Mouse (Mus musculus): ENCODE data around the gene Prdm8. TPM values are rescaled to one million over a fixed set of nuclear protein-coding genes. Genes with fewer than 3 reads are reported as not detected.

Gene Prdm8
- polyA plus RNA-seq, 1 experiment from 2014 or later, result 0.92 TPM

DNA sequence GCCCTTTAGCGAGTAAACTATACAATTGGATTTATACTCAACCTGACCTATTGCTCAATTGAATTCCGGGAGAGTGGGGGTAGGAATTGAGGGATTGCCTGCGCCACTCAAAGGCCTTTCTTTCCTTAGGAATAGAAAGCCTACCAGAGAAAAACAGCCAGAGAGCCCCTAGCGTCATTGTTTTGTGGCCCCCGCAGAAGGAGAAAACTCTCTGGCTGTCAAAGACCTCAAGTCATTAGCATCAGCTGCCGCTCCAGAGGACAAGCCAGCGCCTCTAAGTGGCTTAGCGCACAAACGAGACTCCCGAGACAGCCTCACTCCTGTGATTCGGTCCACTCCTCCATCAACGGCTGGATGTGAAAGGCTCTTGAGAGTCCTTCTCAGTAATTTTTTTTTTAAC lies 12.6 kb downstream of the Prdm8 start:
- Histone ChIP-seq H3K27me3 (ENCODE audit: insufficient read depth, poor library complexity, severe bottlenecking) (peaks cover 99% of the 10 kb centered on the region), H3K4me3 (peak overlapping the region; percentile 52), H3K27ac (no peak overlapping the region; the same call in 1 of the 2 replicates), H3K4me1 (replicated peaks) (peaks cover 52% of the 10 kb centered on the region), H3K9me3 (no peaks in the 10 kb centered on the region), H3K36me3 (no peaks in the 10 kb centered on the region)
- under 1% methylated on average over 12 of the region's 12 CpGs for WGBS
- DNase-seq (ENCODE audit: low spot score), result peak; percentile 53

DNA sequence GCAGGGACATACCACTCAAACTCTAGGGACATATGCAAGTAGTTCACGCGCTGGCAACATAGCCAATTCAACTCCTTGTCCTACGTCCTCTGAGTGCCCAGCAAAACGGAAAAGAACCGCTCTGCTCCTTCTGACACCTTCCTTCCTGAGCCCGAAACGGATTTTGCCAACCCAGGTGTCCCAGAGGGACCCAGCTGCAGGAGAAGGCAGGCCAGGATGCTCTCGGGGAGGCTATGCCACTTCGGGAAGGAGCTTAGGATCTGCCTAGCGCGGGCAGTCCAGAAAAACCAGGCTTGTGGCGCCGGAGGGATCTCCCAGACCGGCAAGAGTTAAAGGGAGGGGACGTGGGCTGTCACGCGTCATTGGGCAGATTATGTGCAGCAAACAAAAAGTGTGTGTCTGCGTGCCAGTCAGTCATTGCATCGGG lies 13.5 kb downstream of the Prdm8 start:
- H3K9me3 ChIP-seq, result no peaks in the 10 kb centered on the region
- no peaks in the 10 kb centered on the region for H3K36me3 ChIP-seq
- peak overlapping the region; percentile 86 for H3K27ac ChIP-seq
- WGBS, result under 1% methylated on average over 19 of the region's 19 CpGs
- H3K4me1 ChIP-seq (replicated peaks), result peaks cover 60% of the 10 kb centered on the region
- peak overlapping the region; percentile 52 for H3K4me3 ChIP-seq
- peaks cover 99% of the 10 kb centered on the region for H3K27me3 ChIP-seq (ENCODE audit: insufficient read depth, poor library complexity, severe bottlenecking)
- DNase-seq (ENCODE audit: low spot score), result peak; percentile 76

DNA sequence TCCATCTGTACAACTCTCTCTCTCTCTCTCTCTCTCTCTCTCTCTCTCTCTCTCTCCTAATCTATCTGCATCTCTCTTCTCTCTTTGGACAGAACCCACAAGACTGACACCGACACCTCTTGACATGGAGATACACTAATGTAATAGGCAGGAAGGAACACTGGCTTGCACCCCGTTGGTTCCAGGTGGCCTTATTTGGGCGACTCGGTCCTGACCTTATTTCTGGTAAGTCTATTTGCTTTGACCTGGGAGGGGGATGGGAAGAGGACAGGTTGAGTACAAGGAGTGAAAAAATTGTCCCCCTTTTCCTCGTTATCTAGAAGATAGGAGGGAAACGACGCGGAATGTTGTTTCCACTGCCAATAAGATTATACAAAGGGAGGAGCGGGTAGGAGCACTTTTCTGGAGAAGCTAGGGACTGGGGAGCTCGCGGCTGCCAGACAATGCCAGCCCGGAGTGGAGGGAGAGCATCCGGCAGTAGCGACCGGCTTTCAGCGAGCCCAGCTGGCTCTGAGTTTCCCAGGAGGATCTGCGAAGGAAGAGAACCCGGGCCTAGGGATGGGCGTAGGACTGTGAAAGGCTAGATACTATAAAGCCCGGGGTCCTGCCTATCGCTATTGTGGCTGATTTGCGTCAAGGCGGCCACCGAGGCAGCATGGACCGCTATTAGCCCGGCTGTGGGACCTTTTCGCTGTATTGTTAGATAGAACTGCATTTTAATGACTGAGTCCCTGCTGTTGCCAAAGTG lies 14.1 kb downstream of the Prdm8 start:
- DNase-seq (ENCODE audit: low spot score), result peak; percentile 73
- H3K27me3 ChIP-seq (ENCODE audit: insufficient read depth, poor library complexity, severe bottlenecking), result peaks cover 99% of the 10 kb centered on the region
- peaks cover 66% of the 10 kb centered on the region for H3K4me1 ChIP-seq (replicated peaks)
- peak overlapping the region; percentile 86 for H3K27ac ChIP-seq
- peak overlapping the region; percentile 52 for H3K4me3 ChIP-seq
- WGBS, result under 1% methylated on average over 27 of the region's 27 CpGs
- H3K36me3 ChIP-seq, result no peaks in the 10 kb centered on the region
- no peaks in the 10 kb centered on the region for H3K9me3 ChIP-seq

DNA sequence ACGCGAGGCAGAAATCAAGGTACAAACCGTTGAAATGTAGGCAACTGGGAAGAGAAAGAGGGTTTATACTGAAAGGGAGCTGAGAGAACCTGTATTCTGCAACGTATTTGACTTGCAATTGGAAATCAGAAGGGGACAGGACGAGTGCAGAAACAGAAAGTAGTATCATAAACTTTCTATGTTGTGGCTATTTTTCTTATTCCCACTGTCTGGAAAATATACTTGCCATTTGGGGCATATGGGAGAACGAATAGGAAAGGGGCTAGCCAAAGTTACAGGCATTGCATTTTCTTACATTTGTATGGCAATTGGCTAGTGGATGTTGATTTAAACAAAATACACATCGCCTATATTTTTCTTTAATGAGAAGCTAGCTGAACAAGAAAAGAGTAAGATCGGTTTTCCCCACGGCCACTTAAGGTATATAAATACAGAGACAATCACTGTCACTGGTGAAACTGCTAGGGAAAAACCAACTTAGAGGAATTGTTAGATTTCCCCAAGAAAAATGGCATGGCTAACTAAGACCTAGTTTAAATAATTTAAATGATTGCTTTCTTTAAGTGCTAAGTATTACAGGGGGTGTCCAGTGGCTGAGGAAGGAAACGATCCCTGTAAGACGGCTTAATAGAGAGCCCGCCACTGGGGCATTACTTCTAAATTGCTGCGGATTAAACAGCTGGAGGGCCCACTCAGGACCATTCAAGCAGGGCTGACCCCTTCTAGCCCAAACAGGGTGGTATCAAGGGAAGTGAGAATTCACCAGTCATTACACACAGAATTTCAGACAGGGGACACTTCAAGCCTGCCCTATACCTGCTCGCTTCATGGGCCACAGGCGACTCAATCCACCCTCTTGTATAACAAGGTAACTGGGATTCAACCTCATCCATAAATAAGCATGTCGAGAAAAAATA lies 14.9 kb downstream of the Prdm8 start:
- H3K4me1 ChIP-seq (replicated peaks), result peaks cover 73% of the 10 kb centered on the region
- WGBS, result 2% methylated on average over 16 of the region's 16 CpGs
- peak; percentile 25 for DNase-seq (ENCODE audit: low spot score)
- H3K9me3 ChIP-seq, result no peaks in the 10 kb centered on the region
- H3K4me3 ChIP-seq, result peak overlapping the region; percentile 52
- peaks cover 99% of the 10 kb centered on the region for H3K27me3 ChIP-seq (ENCODE audit: insufficient read depth, poor library complexity, severe bottlenecking)
- no peaks in the 10 kb centered on the region for H3K36me3 ChIP-seq
- H3K27ac ChIP-seq, result peak overlapping the region; percentile 86

DNA sequence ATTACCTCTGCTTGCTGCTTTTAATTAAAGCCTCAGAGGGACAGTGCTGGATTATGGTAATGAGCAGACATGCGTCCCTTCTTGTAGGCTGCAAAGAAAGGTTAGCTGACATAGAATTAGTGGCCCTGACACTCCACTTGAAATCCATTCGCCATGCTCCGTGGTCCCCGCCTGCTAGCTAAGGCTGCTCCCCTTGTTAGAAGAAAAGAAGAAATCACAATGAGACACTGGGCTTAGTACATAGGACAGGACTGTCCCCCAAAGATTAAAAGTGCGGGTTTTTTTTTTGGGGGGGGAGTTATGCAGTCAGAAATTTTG lies 15.6 kb downstream of the Prdm8 start:
- H3K36me3 ChIP-seq, result no peaks in the 10 kb centered on the region
- H3K27me3 ChIP-seq (ENCODE audit: insufficient read depth, poor library complexity, severe bottlenecking), result peaks cover 99% of the 10 kb centered on the region
- H3K4me3 ChIP-seq, result peak overlapping the region; percentile 52
- peaks cover 73% of the 10 kb centered on the region for H3K4me1 ChIP-seq (replicated peaks)
- WGBS, result under 1% methylated on average over 5 of the region's 5 CpGs
- DNase-seq (ENCODE audit: low spot score), result peak; percentile 58
- no peak overlapping the region for H3K27ac ChIP-seq
- H3K9me3 ChIP-seq, result no peaks in the 10 kb centered on the region

DNA sequence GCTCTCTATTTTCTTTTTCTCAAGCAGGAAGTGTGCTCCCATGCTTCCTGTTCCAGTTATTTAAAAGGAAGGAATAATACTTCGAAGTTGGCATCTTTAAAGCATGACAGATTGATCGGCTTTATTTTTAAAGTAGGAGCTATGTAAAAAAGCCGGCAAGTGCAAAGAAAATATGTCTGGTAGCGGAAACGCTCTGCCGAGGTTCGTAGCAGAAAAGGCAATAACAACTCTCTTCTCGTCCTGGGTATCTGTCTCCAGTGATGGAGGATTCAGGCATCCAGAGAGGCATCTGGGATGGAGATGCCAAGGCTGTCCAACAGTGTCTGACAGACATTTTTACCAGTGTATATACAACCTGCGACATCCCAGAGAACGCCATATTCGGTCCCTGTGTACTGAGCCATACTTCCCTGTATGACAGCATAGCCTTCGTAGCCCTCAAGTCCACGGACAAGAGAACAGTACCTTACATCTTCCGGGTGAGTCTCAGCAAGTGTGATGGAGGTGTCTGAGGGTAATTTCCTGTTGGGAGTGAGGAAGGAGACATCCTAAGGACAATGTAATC lies 16.1 kb downstream of the Prdm8 start:
- Histone ChIP-seq H3K9me3 (no peaks in the 10 kb centered on the region), H3K4me3 (peak overlapping the region; percentile 52), H3K36me3 (no peaks in the 10 kb centered on the region), H3K27ac (0 out of 2 replicates have a peak overlapping the region, but pooled peaks have one; percentile 8), H3K27me3 (ENCODE audit: insufficient read depth, poor library complexity, severe bottlenecking) (peaks cover 99% of the 10 kb centered on the region), H3K4me1 (replicated peaks) (peaks cover 73% of the 10 kb centered on the region)
- DNase-seq (ENCODE audit: low spot score), result peak; percentile 32
- 2% methylated on average over 14 of the region's 14 CpGs for WGBS

DNA sequence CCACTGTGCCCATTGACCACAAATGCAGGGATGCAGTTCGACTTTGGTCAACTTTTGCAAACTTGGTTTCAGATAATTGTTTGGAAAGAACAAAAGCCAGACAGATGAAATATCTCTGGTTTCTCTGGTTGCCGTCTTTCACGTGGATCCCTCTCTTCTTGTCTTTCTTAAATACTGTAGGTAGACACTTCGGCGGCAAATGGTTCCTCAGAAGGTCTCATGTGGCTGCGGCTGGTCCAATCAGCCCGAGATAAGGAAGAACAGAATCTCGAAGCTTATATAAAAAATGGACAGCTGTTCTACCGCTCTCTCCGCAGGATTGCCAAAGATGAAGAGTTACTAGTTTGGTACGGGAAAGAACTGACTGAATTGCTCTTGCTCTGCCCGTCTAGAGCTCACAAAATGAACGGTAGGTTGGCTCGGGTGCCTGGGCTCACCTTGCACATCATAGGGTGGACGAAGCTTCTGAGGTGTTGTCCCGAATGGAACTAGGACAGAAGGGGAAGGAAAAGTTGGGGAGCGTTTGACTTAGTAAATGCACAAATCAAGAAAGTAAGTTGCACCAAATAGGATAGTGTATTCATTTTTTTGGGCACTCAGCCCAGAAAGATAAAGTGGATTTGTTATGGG lies 17.4 kb downstream of the Prdm8 start:
- Histone ChIP-seq H3K27me3 (ENCODE audit: insufficient read depth, poor library complexity, severe bottlenecking) (peaks cover 100% of the 10 kb centered on the region), H3K4me3 (peak overlapping the region; percentile 66), H3K4me1 (replicated peaks) (peaks cover 70% of the 10 kb centered on the region), H3K27ac (no peak overlapping the region), H3K36me3 (no peaks in the 10 kb centered on the region), H3K9me3 (no peaks in the 10 kb centered on the region)
- WGBS, result 3% methylated on average over 17 of the region's 17 CpGs
- peak; percentile 27 for DNase-seq (ENCODE audit: low spot score)

DNA sequence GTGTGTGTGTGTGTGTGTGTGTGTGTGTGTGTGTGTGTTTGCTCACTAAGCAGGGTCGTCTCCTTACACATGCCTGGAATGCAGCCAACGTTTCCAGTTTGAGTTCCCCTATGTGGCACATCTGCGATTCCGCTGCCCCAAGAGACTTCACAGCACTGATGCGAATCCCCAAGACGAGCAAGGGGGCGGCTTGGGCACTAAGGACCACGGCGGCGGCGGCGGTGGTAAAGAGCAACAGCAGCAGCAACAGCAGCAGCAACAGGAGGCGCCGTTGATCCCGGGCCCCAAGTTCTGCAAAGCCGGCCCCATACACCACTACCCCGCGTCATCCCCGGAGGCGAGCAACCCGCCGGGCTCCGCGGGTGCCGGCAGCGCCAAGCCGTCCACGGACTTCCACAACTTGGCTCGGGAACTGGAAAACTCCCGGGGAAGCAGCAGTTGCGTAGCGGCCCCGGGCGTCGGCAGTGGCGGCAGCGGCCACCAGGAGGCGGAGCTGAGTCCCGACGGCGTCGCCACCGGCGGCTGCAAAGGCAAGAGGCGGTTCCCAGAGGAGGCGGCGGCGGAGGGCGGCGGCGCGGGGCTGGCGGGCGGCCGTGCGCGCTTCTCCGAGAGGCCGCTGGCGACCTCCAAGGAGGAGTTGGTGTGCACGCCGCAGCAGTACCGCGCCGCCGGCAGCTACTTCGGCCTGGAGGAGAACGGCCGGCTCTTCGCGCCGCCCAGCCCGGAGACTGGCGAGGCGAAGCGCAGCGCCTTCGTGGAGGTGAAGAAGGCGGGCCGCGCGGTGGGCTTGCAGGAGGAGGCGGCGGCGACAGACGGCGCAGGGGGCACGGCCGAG lies 18.2 kb downstream of the Prdm8 start:
- under 1% methylated on average over 89 of the region's 89 CpGs for WGBS
- H3K27ac ChIP-seq, result peak overlapping the region; percentile 85
- H3K36me3 ChIP-seq, result no peaks in the 10 kb centered on the region
- peak; percentile 90 for DNase-seq (ENCODE audit: low spot score)
- H3K27me3 ChIP-seq (ENCODE audit: insufficient read depth, poor library complexity, severe bottlenecking), result peaks cover 100% of the 10 kb centered on the region
- peaks cover 69% of the 10 kb centered on the region for H3K4me1 ChIP-seq (replicated peaks)
- H3K4me3 ChIP-seq, result peak overlapping the region; percentile 66
- no peaks in the 10 kb centered on the region for H3K9me3 ChIP-seq

DNA sequence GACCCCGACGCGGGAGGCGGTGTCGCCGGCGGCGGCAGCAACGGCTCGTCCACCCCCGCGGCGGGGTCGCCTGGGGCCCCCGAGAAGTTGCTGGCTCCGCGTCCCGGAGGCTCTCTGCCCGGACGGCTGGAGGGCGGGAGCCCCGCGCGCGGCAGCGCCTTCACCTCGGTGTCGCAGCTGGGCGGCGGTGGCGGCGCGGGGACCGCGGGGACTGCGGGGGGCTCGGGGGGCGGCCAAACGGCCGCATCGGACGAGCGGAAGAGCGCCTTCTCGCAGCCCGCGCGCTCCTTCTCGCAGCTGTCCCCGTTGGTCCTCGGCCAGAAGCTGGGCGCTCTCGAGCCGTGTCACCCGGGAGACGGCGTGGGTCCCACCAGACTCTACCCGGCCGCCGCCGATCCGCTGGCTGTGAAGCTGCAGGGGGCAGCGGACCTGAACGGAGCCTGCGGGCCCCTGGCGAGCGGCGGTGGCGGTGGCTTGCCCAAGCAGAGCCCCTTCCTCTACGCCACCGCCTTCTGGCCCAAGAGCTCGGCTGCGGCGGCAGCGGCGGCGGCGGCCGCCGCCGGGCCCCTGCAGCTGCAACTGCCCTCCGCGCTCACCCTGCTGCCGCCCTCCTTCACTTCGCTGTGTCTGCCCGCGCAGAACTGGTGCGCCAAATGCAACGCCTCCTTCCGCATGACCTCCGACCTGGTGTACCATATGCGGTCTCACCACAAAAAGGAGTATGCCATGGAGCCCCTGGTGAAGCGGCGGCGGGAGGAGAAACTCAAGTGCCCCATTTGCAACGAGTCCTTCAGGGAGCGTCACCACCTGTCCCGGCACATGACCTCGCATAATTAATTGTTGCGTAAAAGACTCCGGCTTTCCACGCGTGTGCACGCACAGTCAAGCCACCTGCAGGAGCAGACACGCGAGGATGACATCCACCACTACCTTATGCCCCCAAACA lies 19.1 kb downstream of the Prdm8 start:
- Histone ChIP-seq H3K36me3 (no peaks in the 10 kb centered on the region), H3K4me3 (peak overlapping the region; percentile 66), H3K27me3 (ENCODE audit: insufficient read depth, poor library complexity, severe bottlenecking) (peaks cover 100% of the 10 kb centered on the region), H3K27ac (peak overlapping the region; percentile 85), H3K9me3 (no peaks in the 10 kb centered on the region), H3K4me1 (replicated peaks) (peaks cover 60% of the 10 kb centered on the region)
- under 1% methylated on average over 96 of the region's 106 CpGs for WGBS
- peak; percentile 71 for DNase-seq (ENCODE audit: low spot score)

DNA sequence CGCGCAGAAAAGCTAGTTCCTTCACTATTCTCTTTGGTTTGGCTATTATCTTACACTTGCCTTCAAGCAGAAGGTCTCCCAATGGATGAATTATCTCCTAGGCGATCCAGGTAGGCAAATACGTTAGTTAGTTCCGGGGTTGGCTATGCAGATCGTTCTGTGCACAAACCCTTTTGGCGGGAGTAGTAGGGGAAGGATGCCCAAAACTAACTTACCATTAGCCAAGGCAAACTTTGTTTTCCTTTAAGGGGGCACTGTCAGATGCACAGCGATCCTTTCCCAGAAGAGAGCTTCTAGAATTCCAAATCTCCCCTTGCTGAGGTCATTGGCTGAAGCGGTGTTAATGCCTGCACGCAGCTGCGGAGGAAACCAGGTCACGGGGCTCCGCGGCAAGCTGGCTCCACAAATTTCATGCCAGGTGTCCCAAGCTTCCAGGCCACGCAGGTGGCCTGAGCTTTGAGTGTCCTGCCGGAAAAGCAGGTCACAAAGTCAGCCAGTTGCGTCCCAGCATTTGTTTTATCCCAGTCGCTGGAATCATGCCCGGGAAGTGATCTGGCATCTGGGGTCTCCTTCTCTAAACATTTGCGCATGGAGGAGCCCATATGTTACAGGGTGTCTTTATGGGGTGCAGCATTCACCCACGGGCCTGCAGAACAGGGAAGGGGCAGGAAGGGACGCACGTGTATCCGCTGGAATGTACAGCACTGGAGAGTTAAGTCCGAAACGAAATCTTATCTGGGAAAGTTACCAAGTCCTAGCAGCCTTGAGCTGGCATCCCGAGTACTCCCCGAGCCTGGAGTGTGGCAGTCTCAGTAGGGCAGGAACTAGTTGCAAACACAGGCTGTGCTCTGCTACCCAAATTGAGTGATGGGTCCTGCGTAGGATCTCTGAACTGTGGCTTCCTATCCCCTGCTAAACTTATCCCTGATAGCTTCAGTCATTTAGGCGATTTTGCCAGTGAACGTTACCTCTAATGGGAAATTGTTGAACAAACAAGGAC lies 22.5 kb downstream of the Prdm8 start:
- under 1% methylated on average over 31 of the region's 31 CpGs for WGBS
- no peak overlapping the region for H3K27ac ChIP-seq
- H3K9me3 ChIP-seq, result no peaks in the 10 kb centered on the region
- peak; percentile 40 for DNase-seq (ENCODE audit: low spot score)
- peaks cover 32% of the 10 kb centered on the region for H3K4me1 ChIP-seq (replicated peaks)
- H3K36me3 ChIP-seq, result no peaks in the 10 kb centered on the region
- H3K4me3 ChIP-seq, result peak overlapping the region; percentile 26
- H3K27me3 ChIP-seq (ENCODE audit: insufficient read depth, poor library complexity, severe bottlenecking), result peaks cover 86% of the 10 kb centered on the region

Data from hindbrain, embryonic 10.5 days (tissue).